Mouse (Mus musculus) liver, adult (tissue): ENCODE data around the gene Nav1.

Experiments
- GATA4 ChIP-seq: IDR thresholded peaks from 2 replicates; pipeline ENCODE4 v1.6.1; 2014; ENCODE audit warnings: mild to moderate bottlenecking, low read length; ENCODE audit not compliant: insufficient replicate concordance

Nav1 gene

DNA sequence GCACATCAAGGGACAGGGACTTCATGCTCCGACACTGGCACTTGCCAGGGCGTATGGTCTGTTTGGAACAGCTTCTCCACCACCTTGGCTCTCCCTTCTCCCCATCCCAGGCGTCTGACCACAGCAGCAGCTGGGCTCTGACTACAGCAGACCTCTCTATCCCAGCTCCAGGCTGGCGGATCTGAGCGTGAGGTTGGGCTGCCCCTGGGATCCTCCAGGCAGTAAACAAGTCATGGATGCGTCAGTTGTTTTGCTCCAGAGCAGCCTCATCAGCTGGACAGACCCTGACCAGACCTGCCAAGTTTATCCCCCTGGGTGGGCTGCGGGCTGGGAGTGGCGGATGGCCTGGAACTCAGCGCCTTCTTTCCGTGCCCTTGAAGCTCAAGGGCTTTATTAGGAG lies 76.0 kb downstream of the Nav1 start:
- TF ChIP-seq GATA4: no peak

DNA sequence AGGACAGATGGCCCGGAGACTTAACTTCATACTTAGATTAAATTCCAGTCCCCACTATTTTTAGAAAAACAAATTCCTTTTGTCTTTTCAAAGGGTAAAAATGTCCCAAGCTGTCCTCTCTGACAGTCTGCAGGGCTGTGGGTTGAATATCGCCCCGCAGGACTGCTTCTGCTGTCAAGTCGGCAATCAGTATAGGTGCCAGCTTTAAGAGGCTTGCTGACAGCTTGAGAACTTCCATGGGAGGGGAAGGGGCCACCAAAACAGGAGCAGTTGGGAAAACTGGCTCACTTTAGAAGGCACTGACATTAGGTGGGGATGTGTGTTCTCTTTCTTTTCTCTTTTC lies 82.6 kb downstream of the Nav1 start:
- TF ChIP-seq GATA4: no peak

DNA sequence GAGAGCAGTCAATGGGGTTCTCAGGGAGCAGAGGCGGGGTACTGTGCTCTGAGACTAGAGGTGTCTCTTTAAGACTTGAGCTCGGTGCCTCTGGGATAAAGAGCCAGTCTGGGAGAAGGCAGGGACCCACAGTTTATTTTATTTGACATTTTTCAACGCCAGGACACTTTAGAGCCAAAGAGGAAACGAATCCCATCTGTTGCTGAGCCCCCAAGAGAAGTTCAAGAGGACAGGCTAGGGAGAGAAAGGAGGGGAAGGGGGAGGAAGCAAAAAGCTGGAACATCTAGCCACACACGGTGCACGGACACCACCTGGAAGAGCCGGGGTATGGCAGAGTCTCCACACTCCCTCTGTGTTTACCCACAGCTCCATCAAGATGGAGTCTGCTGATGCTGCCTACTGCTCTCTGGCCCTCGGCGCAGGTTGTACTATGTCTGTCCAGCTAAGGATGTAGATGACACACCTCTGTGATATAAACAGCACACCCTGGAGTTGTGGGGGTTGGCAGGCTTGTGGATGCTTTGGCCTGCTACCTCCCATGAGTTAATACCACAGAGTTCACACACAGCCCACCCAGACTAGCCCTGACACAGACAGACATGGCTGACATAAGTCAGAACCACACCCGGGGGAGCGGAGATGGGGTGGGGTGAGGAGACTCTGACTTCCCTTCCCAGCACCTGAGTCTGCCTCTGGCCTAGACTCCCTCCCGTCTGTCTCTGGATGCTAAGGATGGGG lies 83.1 kb downstream of the Nav1 start:
- TF ChIP-seq GATA4: no peak

DNA sequence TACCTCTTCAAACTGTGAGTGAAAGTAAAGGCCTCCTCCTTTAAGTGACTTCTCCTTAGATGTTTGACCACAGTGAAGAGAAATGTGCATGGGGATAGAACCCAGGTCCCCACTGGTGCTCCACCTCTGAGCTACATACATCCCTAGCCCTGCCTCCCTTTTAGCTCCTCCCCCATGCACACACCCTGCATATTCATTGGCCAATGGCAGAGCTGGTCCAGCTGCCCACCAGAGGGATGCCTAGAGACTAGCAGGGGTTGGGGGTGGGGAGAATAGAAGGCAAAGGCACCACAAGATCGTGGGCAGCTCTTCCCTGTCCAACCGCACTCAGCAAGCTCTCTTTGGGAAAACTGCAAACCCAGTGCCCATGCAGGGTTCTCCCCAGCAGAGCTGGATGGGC lies 83.8 kb downstream of the Nav1 start:
- no peak for TF ChIP-seq GATA4

DNA sequence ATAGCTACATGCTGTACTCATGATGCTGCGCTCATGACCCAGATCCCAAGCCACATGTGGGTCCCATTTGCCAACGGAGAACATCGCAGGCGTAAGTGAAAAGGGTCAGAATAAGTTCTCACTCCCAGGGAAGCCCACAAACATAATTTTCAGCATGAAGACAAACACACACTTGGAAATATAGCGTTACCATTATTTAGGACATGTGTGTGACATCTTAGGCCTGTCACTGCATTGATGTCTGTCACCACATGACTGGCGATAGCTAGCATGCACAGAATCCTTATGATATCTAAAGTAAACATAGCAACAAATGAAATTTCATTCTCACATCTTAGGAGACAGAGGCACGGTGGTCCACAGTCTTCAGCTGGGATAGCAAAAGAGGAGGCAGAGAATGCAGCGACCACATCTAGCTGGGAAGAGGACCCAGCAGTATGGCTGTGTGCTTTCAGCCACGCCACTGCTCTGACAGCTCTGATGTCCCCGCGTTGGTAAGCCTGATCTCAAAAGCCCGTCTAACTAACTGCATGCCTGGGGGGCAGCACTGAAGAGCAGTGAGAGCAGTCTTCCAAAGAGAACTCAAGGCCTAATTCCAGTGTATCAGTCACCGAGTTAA lies 86.4 kb downstream of the Nav1 start:
- TF ChIP-seq GATA4: no peak

DNA sequence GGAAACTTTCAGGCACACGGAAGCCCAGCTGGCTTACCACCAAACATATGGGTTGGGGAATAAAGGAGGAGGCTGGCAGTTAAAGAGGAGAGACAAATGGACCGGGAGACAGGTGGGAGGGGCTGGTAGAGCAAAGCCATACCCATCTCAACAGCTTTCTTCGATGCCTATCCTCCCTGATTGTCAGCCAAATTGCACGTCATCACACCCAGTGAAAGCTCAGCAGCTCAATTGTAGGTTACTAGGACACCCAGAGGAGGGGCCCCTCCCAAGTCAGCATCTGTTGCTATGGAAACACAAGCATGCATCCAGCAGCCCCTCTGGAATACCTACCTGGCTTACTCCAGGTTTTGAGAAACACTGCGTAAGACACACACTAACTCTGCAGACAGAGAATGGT lies 88.4 kb downstream of the Nav1 start:
- TF ChIP-seq GATA4: no peak

DNA sequence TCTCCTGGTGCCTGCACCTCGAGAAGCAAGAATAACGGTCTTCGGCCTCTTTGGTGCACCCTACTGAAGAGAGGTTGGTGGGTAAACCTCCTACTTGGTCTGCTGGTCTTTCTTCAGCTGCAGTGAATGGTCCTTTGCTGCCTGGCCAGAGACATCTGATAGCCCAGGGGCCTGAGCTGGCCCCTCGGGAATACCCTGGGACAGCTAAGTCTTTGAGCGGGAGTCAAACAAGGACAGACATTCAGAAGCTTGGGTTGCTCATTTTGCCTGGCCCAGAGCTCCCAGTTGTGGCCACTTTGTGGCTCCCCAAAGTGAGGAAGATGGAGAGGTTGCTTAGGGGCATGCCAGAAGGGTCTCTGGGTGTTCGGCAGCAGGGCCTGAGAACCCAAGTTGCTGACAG lies 89.6 kb downstream of the Nav1 start:
- no peak for TF ChIP-seq GATA4

DNA sequence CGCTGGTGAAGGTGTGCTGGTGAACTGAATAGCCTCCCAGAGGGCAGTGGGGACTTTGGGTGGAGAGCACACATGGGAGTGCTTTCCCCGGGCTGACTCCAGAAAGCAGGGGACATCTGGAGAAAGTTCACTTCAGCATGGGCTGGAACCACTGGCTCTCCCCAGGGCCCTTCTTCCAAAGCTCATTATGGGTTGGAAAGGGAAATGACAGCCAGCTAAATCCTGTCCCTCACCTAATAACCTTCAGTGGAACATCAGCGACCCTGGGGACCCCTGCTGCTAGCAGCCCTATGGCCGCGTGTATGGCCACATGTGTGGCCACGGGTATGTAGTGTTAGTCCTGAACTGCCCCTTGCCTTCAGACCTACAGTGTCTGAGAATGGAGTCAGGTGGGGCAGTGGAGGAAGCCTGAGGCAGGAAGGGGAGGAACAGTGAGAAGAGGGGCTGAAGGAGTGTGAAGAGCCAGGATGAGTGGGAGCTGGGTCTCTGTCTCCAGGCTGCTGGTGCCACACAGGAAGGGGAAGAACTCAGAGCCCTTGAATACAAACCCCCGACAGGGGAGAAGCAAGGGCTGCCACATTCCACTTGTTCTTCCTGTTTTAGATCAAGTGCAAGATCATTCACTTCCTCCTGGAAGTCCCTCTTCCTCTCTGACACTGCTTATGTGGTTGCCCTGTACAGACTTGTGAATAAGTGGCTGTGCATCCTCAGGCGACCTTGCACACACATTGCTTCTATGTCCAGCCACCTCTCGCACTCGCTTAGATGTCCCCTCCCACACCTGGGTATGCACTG lies 90.4 kb downstream of the Nav1 start:
- no peak; the same call in 1 of the 2 replicates for TF ChIP-seq GATA4

DNA sequence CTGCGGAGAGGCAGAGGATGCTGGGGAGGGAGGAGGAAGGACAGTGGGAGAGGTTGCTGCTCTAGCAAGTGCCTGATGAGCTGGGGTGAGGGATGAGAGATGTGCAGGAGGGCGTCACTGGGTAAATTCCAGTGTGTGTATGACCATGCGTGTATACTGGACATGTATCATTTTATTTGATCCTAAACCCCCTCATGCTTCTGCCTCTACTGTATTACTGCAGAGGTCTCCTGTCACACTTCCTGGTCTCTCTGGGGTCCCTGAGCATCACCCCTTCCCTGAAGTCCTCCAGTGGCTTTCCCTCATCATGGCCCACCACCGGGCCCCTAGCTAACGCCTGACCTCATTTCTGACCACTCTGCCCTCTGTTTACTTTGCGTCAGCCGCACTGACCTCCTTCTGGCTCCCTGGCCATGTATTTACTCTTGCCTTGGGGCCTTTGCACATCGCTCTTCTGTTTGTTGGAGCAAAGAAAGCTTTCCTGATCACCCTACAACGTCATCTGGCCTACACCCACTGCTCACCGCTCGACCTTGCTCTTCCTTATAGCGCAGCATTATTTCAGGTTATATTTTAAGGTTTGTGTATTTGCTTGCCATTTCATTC lies 91.4 kb downstream of the Nav1 start:
- TF ChIP-seq GATA4: no peak

DNA sequence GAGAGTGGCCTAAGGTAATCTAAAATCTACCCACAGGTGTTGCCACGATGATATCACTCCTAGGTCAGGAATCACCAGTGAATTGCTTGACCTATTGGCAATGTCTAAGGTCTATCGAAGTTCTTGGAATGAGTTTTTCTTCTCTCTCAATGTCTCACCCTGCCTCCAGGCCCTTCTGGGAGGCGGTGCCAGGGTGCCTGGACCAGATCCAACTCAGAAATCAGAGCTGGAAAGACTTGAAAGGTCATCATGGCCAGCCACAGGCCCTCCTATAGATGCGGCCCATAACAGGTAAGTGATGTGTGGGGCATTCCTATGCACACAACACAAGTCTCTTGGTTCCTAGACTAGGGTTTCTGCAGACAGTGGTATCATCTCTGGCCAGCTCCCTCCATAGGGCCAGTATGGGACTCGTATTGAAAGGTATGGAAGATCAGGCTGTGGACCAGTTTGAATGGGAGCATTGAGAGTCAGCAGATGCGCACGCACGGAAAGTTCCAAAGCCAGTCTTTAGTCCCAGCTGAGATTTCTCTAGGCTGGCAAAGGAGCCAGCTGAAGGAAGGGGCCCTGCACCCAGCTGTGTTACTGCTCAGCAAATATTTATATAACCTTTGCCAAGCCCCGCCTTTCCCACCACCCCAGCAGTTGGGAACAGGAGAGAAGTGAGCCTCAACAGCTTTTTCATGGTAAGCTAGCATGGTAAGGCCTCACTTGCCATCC lies 92.0 kb downstream of the Nav1 start:
- TF ChIP-seq GATA4: no peak

DNA sequence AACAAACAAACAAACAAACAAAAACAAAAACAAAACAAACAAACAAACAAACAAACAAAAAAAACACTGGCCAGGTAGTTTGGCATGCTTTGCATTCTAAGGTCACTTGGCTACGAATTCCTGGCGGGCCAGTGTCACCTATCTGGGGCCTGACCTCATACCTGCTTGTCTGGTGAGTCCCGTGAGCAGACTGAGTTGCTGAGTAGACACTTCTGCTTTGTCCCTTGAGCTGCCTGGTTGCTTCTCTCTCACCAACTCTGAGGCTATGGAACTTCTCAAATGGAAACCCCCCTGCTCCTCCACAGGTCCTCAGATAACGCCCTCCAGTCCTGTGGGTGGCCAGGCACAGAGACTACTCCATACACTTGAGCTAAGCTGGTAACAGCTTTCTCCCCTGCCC lies 93.0 kb downstream of the Nav1 start:
- no peak for TF ChIP-seq GATA4

DNA sequence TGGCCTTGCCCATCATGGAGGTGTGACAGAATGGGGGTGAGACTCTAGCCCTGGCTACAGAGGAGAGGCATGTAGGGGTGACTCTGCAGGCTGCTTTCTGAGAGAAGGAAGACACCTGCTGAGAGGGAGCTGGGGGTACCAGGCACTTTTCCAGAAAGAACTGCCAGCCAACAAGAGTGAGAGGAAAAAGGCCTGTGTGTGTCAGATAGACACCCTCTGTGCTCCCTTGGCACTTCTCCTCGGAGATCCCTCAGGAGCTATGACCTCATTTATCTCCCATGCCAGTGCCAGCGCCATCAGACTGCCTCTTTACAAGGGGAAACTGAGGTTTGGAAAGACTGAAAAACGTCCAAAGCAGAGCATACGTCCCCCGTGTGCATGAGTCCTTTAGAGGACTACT lies 93.6 kb downstream of the Nav1 start:
- no peak for TF ChIP-seq GATA4

DNA sequence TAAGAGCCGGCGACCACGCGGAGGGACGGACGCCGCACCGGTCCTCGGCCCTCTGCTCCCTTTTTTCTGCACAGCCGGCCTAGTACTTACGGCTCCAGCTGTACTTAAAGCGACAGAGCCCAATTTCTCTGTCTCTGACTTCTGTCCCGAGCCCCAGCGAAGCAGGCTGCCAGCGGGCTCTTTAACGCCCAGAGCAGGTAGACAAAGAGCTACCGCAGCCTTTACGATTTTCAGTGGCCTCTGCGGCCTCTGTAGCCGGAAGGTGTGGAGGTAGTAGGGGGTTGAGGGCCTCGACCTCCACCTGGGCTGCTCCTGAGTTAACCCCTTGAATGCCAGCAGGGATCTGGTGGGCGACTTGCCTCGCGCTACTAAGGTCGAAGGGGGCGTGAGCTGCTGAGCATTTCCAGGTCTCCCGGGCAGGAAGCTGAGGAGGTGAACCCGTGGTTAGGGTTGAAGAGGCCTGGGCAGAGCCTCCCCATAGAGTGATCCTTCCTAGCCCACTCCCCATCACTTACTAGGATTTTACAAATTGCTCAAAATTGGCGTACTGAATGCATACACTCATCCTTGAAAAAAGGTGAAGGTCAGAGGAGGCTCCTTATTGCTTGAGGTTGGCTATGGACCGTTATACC lies 96.6 kb downstream of the Nav1 start:
- TF ChIP-seq GATA4: no peak

DNA sequence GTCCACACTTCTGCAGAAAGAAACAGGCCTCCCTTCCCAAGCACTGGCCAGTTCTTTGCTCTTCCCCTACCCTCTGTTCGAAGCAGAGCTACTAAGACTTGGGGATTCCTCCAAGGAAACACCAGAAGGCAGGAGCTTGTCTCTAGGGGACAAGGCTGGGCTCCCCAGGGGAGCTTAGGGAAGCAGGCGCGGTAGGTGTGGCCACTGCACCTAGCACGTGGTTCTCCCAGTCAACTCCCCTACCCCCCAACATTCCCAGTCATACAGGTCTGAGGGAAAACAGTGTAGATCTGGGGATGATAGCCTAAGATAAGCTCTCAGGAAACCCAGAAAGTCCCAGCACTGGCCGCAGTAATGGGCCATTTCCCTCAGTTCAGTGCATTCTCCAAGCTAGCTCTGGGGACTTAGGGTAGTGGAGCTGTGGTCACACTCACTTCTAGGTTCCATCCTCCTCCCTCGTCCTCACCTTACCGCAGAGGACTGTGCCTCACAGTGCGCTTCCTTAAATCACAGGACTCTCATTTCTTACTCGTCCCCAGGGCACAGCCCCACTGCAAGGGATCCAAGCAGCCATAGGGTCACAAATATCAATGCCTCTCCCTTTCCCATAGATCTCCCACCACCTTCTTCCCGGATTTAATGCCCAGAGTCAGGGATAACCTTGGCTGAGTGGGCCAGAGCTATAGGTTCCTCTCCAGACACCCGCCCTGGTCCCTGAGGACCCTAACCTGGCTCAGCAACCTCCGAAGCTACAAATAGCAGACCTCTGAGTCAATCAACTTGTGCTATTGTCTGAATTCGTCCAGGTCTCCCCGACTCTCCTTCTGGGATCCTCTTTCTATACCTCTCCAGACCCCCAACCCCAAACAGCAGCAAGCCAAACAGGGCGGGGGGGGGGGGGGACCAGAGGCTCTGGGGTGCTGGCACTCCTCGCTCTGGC lies 97.7 kb downstream of the Nav1 start:
- no peak for TF ChIP-seq GATA4
